Mouse (Mus musculus): ENCODE measurements around the gene D17Wsu92e. TPM values are rescaled to one million over a fixed set of nuclear protein-coding genes. Genes with fewer than 3 reads are reported as not detected.

The D17Wsu92e gene
- total and polyA plus RNA-seq, 2 experiments: 93.0 to 159 TPM

GRCm38 (mm10) chr17:27716804-27717203 is 103.6 kb downstream of the D17Wsu92e start:
- no peaks in the 10 kb centered on the region for H3K27me3 ChIP-seq (ENCODE audit: control insufficient read depth, insufficient read depth, low read length)
- DNase-seq (ENCODE audit: extremely low read depth, low read depth, low spot score): peak; percentile 45
- no peak overlapping the region for H3K9ac ChIP-seq (ENCODE audit: low read depth, low read length)
- peak overlapping the region; percentile 36 for H3K4me3 ChIP-seq (ENCODE audit: insufficient read depth, low read depth, low read length)
- WGBS: 11% methylated on average over 16 of the region's 16 CpGs
- H3K27ac ChIP-seq (replicated peaks; ENCODE audit: insufficient read depth, low read depth, low read length): no peak overlapping the region
- TF ChIP-seq POLR2A (IDR thresholded peaks at IDR 0.05; ENCODE audit: extremely low read depth, insufficient read depth, low read length) (no peak), CTCF (IDR thresholded peaks at IDR 0.05; ENCODE audit: low read depth, low read length) (no peak)
- H3K79me2 ChIP-seq (ENCODE audit: control insufficient read depth, insufficient read depth, low read length): no peaks in the 10 kb centered on the region
- H3K4me1 ChIP-seq (ENCODE audit: control insufficient read depth, insufficient read depth, low read length): no peaks in the 10 kb centered on the region
- no peaks in the 10 kb centered on the region for H3K36me3 ChIP-seq (ENCODE audit: control insufficient read depth, insufficient read depth, low read length)

- Histone ChIP-seq H3K27me3 (ENCODE audit: control insufficient read depth, insufficient read depth, low read length) (no peaks in the 10 kb centered on the region), H3K79me2 (ENCODE audit: control insufficient read depth, insufficient read depth, low read length) (no peaks in the 10 kb centered on the region), H3K27ac (replicated peaks; ENCODE audit: insufficient read depth, low read depth, low read length) (no peak overlapping the region), H3K4me3 (ENCODE audit: insufficient read depth, low read depth, low read length) (no peak overlapping the region), H3K36me3 (ENCODE audit: control insufficient read depth, insufficient read depth, low read length) (no peaks in the 10 kb centered on the region), H3K4me1 (ENCODE audit: control insufficient read depth, insufficient read depth, low read length) (no peaks in the 10 kb centered on the region), H3K9ac (ENCODE audit: low read depth, low read length) (no peak overlapping the region)
- TF ChIP-seq POLR2A (IDR thresholded peaks at IDR 0.05; ENCODE audit: extremely low read depth, insufficient read depth, low read length) (no peak), CTCF (IDR thresholded peaks at IDR 0.05; ENCODE audit: low read depth, low read length) (no peak)
- 88% methylated on average over 1 of the region's 1 CpGs for WGBS
- no peak for DNase-seq (ENCODE audit: extremely low read depth, low read depth, low spot score)
Observed at GRCm38 (mm10) chr17:27712832-27713231, 107.6 kb downstream of the D17Wsu92e start.

DNA sequence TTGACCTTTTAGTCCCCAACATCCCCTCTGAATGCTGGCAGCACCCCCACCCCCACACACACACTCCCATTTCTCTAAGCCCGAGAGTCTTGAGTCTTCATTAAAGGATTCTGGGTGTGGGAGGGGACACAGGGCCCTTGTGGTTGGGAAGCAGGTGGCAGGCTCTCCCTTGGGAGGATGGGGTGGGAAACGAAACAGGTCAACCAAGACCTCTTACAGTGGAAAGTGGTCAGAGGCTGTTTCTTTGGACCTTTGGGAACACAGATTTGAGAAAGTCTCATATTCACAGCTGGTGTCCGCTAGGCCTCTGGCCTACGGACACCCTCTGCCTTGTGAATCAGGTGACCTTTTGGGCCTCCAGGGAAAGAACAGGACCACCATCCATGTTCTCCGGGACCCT is 110.8 kb downstream of the D17Wsu92e start:
- TF ChIP-seq POLR2A (IDR thresholded peaks at IDR 0.05; ENCODE audit: extremely low read depth, insufficient read depth, low read length) (no peak), CTCF (IDR thresholded peaks at IDR 0.05; ENCODE audit: low read depth, low read length) (no peak)
- WGBS: 97% methylated on average over 5 of the region's 5 CpGs
- no peak for DNase-seq (ENCODE audit: extremely low read depth, low read depth, low spot score)
- H3K79me2 ChIP-seq (ENCODE audit: control insufficient read depth, insufficient read depth, low read length): no peaks in the 10 kb centered on the region
- H3K27ac ChIP-seq (replicated peaks; ENCODE audit: insufficient read depth, low read depth, low read length): no peak overlapping the region
- H3K9ac ChIP-seq (ENCODE audit: low read depth, low read length): no peak overlapping the region
- H3K36me3 ChIP-seq (ENCODE audit: control insufficient read depth, insufficient read depth, low read length): no peaks in the 10 kb centered on the region
- no peak overlapping the region for H3K4me3 ChIP-seq (ENCODE audit: insufficient read depth, low read depth, low read length)
- H3K4me1 ChIP-seq (ENCODE audit: control insufficient read depth, insufficient read depth, low read length): peaks cover 2% of the 10 kb centered on the region; the same call in 1 of the 2 replicates
- no peaks in the 10 kb centered on the region for H3K27me3 ChIP-seq (ENCODE audit: control insufficient read depth, insufficient read depth, low read length)

DNA sequence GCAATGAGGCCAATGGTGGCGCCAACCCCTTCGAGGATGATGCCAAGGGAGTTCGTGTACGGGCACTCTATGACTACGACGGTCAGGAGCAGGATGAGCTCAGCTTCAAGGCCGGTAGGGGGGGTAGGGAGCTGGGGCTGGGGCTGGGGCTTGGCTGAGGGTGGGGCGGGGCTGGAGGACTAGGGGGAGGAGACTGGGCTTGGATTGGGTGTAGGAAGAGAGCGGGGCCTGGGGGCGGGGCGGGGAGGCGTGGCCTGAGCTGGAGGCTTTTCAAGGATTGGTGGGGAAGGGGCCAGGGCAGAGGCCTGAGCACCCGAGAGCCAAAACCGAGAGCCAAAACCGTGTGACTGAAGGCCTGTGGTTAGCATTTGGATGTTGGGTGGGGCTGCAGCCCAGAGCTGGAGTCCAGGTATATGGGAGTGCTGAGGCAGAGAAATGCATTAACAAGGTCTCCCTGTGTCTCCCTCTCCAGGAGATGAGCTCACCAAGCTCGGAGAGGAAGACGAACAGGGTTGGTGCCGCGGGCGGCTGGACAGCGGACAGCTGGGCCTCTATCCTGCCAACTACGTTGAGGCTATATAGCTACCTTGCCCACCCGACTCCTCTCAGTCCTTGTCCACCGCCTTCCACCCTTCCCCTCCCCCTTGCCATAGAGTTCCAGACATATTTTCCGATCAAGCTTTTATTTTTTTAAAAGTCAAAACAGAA is 112.3 kb downstream of the D17Wsu92e start:
- 11% methylated on average over 24 of the region's 25 CpGs for WGBS
- H3K36me3 ChIP-seq (ENCODE audit: control insufficient read depth, insufficient read depth, low read length): no peaks in the 10 kb centered on the region
- peaks cover 2% of the 10 kb centered on the region; the same call in 1 of the 2 replicates for H3K4me1 ChIP-seq (ENCODE audit: control insufficient read depth, insufficient read depth, low read length)
- no peak overlapping the region for H3K9ac ChIP-seq (ENCODE audit: low read depth, low read length)
- no peak for TF ChIP-seq POLR2A (IDR thresholded peaks at IDR 0.05; ENCODE audit: extremely low read depth, insufficient read depth, low read length)
- TF ChIP-seq CTCF (IDR thresholded peaks at IDR 0.05; ENCODE audit: low read depth, low read length): no peak
- DNase-seq (ENCODE audit: extremely low read depth, low read depth, low spot score): peak; percentile 23
- H3K27ac ChIP-seq (replicated peaks; ENCODE audit: insufficient read depth, low read depth, low read length): no peak overlapping the region
- no peaks in the 10 kb centered on the region for H3K27me3 ChIP-seq (ENCODE audit: control insufficient read depth, insufficient read depth, low read length)
- no peaks in the 10 kb centered on the region for H3K79me2 ChIP-seq (ENCODE audit: control insufficient read depth, insufficient read depth, low read length)
- H3K4me3 ChIP-seq (ENCODE audit: insufficient read depth, low read depth, low read length): no peak overlapping the region

- Histone ChIP-seq H3K27ac (replicated peaks; ENCODE audit: insufficient read depth, low read depth, low read length) (no peak overlapping the region), H3K36me3 (ENCODE audit: control insufficient read depth, insufficient read depth, low read length) (no peaks in the 10 kb centered on the region), H3K27me3 (ENCODE audit: control insufficient read depth, insufficient read depth, low read length) (no peaks in the 10 kb centered on the region), H3K9ac (ENCODE audit: low read depth, low read length) (no peak overlapping the region), H3K4me1 (ENCODE audit: control insufficient read depth, insufficient read depth, low read length) (peaks cover 2% of the 10 kb centered on the region; the same call in 1 of the 2 replicates), H3K79me2 (ENCODE audit: control insufficient read depth, insufficient read depth, low read length) (no peaks in the 10 kb centered on the region), H3K4me3 (ENCODE audit: insufficient read depth, low read depth, low read length) (no peak overlapping the region)
- DNase-seq (ENCODE audit: extremely low read depth, low read depth, low spot score): no peak
- WGBS: 65% methylated on average over 10 of the region's 10 CpGs
- TF ChIP-seq CTCF (IDR thresholded peaks at IDR 0.05; ENCODE audit: low read depth, low read length): no peak
- TF ChIP-seq POLR2A (IDR thresholded peaks at IDR 0.05; ENCODE audit: extremely low read depth, insufficient read depth, low read length): no peak
Observed at GRCm38 (mm10) chr17:27705661-27706060, 114.8 kb downstream of the D17Wsu92e start.

DNA sequence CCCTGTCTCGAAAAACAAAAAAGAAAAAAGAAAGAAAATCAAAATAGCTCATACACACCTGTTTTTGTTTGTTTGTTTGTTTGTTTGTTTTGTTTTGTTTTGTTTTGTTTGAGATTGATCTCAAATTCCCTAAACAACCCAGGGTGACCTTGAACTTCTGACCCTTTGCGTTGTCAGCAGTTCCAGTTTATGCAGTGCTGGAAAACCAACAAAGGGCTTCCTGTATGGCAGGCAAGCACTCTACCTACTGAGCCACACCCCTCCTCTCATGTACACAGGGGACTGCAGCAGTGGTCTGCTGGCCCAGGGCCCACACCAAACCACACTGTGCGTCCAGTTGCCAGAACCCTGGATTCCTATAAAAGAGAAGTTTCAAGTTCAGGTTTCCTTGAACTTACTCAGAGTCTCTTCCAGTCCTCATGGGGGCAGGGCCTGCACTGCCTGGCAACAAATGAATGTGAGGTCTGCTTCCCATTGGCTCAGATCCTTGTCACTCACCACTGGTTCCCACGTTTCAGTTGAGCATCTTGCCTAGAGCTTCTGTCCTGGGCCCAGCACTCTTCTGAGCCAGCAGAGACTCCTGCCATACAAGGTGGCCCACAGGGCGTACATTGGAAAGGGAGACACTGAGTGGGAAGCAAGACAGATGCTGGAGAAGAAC is 116.4 kb downstream of the D17Wsu92e start:
- DNase-seq (ENCODE audit: extremely low read depth, low read depth, low spot score): peak; percentile 14
- H3K27me3 ChIP-seq (ENCODE audit: control insufficient read depth, insufficient read depth, low read length): no peaks in the 10 kb centered on the region
- 68% methylated on average over 5 of the region's 5 CpGs for WGBS

More for the DNA sequence above, 116.4 kb downstream of the D17Wsu92e start:
- TF ChIP-seq CTCF (IDR thresholded peaks at IDR 0.05; ENCODE audit: low read depth, low read length) (no peak), POLR2A (IDR thresholded peaks at IDR 0.05; ENCODE audit: extremely low read depth, insufficient read depth, low read length) (no peak)
- Histone ChIP-seq H3K9ac (ENCODE audit: low read depth, low read length) (no peak overlapping the region), H3K27ac (replicated peaks; ENCODE audit: insufficient read depth, low read depth, low read length) (no peak overlapping the region), H3K4me3 (ENCODE audit: insufficient read depth, low read depth, low read length) (no peak overlapping the region), H3K4me1 (ENCODE audit: control insufficient read depth, insufficient read depth, low read length) (peaks cover 2% of the 10 kb centered on the region; the same call in 1 of the 2 replicates), H3K36me3 (ENCODE audit: control insufficient read depth, insufficient read depth, low read length) (no peaks in the 10 kb centered on the region), H3K79me2 (ENCODE audit: control insufficient read depth, insufficient read depth, low read length) (no peaks in the 10 kb centered on the region)
